Mouse (Mus musculus): ENCODE data around the gene Patl1. TPM values are rescaled to one million over a fixed set of nuclear protein-coding genes. Genes with fewer than 3 reads are reported as not detected.
"Not testable (repeated sequence)": the region's sequence is repeated elsewhere in the genome, so short reads cannot be mapped to it uniquely, and the experiment has no call there.

The Patl1 gene
- polyA plus RNA-seq, 1 experiment from 2014 or later = 15.5 TPM

GRCm38 (mm10) chr19:11969155-11970050 is 57.2 kb downstream of the Patl1 start:
- WGBS = 64% methylated on average over 9 of the region's 9 CpGs
- no peak overlapping the region for H3K4me3 ChIP-seq
- no peaks in the 10 kb centered on the region for H3K9me3 ChIP-seq
- H3K36me3 ChIP-seq = peaks cover 39% of the 10 kb centered on the region
- no peak overlapping the region for H3K4me2 ChIP-seq
- no peaks in the 10 kb centered on the region for H3K27me3 ChIP-seq
- peaks cover 24% of the 10 kb centered on the region for H3K4me1 ChIP-seq
- H3K9ac ChIP-seq = no peak overlapping the region
- ATAC-seq (ENCODE audit: insufficient number of reproducible peaks, low FRiP score, low TSS enrichment, low read depth) = no peak
- 0 out of 2 replicates have a peak overlapping the region, but pooled peaks have one; percentile 34 for H3K27ac ChIP-seq

- no peaks in the 10 kb centered on the region for H3K9me3 ChIP-seq
- H3K4me1 ChIP-seq = peaks cover 10% of the 10 kb centered on the region; the same call in 1 of the 2 replicates
- H3K36me3 ChIP-seq = peaks cover 79% of the 10 kb centered on the region
- no peaks in the 10 kb centered on the region for H3K27me3 ChIP-seq
- no peak overlapping the region for H3K4me2 ChIP-seq
- H3K9ac ChIP-seq = no peak overlapping the region
- no peak overlapping the region for H3K27ac ChIP-seq
- H3K4me3 ChIP-seq = no peak overlapping the region
- 88% methylated on average over 13 of the region's 13 CpGs for WGBS
- ATAC-seq (ENCODE audit: insufficient number of reproducible peaks, low FRiP score, low TSS enrichment, low read depth) = no peak
Measured at GRCm38 (mm10) chr19:11973511-11974222, 61.5 kb downstream of the Patl1 start.

- 73% methylated on average over 2 of the region's 2 CpGs for WGBS
- H3K27ac ChIP-seq = no peak overlapping the region
- no peaks in the 10 kb centered on the region for H3K27me3 ChIP-seq
- H3K4me3 ChIP-seq = no peak overlapping the region
- peaks cover 6% of the 10 kb centered on the region; the same call in 1 of the 2 replicates for H3K4me1 ChIP-seq
- peaks cover 84% of the 10 kb centered on the region for H3K36me3 ChIP-seq
- H3K9ac ChIP-seq = no peak overlapping the region
- no peaks in the 10 kb centered on the region for H3K9me3 ChIP-seq
- no peak for ATAC-seq (ENCODE audit: insufficient number of reproducible peaks, low FRiP score, low TSS enrichment, low read depth)
- no peak overlapping the region for H3K4me2 ChIP-seq
Measured at GRCm38 (mm10) chr19:11974223-11974540, 62.0 kb downstream of the Patl1 start.

- no peaks in the 10 kb centered on the region for H3K4me1 ChIP-seq
- no peak overlapping the region for H3K9ac ChIP-seq
- H3K36me3 ChIP-seq = peaks cover 97% of the 10 kb centered on the region
- H3K27me3 ChIP-seq = no peaks in the 10 kb centered on the region
- WGBS = 85% methylated on average over 4 of the region's 4 CpGs
- no peaks in the 10 kb centered on the region for H3K9me3 ChIP-seq
- ATAC-seq (ENCODE audit: insufficient number of reproducible peaks, low FRiP score, low TSS enrichment, low read depth) = no peak
- no peak overlapping the region for H3K4me3 ChIP-seq
- no peak overlapping the region for H3K27ac ChIP-seq
- no peak overlapping the region for H3K4me2 ChIP-seq
Measured at GRCm38 (mm10) chr19:11975683-11976082, 63.5 kb downstream of the Patl1 start.

- H3K9ac ChIP-seq = no peak overlapping the region
- H3K36me3 ChIP-seq = peaks cover 92% of the 10 kb centered on the region
- no peak overlapping the region for H3K27ac ChIP-seq
- H3K27me3 ChIP-seq = no peaks in the 10 kb centered on the region
- ATAC-seq (ENCODE audit: insufficient number of reproducible peaks, low FRiP score, low TSS enrichment, low read depth) = no peak
- no peak overlapping the region for H3K4me2 ChIP-seq
- no peaks in the 10 kb centered on the region for H3K4me1 ChIP-seq
- H3K4me3 ChIP-seq = no peak overlapping the region
- WGBS = 83% methylated on average over 5 of the region's 5 CpGs
- no peaks in the 10 kb centered on the region for H3K9me3 ChIP-seq
Measured at GRCm38 (mm10) chr19:11977363-11977762, 65.2 kb downstream of the Patl1 start.

- no peak for ATAC-seq (ENCODE audit: insufficient number of reproducible peaks, low FRiP score, low TSS enrichment, low read depth)
- WGBS = 91% methylated on average over 4 of the region's 4 CpGs
Measured at GRCm38 (mm10) chr19:11980471-11980870, 68.3 kb downstream of the Patl1 start.

GRCm38 (mm10) chr19:11984614-11985013 is 72.4 kb downstream of the Patl1 start:
- H3K9ac ChIP-seq; H3K27me3 ChIP-seq; ATAC-seq (ENCODE audit: insufficient number of reproducible peaks, low FRiP score, low TSS enrichment, low read depth); H3K4me1 ChIP-seq; H3K4me3 ChIP-seq; H3K4me2 ChIP-seq; H3K9me3 ChIP-seq; H3K27ac ChIP-seq: not testable (repeated sequence)
- peaks cover 82% of the 10 kb centered on the region for H3K36me3 ChIP-seq
- 84% methylated on average over 5 of the region's 5 CpGs for WGBS

More at GRCm38 (mm10) chr19:11980471-11980870, 68.3 kb downstream of the Patl1 start:
- Histone ChIP-seq H3K4me2 (no peak overlapping the region), H3K27me3 (no peaks in the 10 kb centered on the region), H3K9ac (no peak overlapping the region), H3K4me3 (no peak overlapping the region), H3K4me1 (no peaks in the 10 kb centered on the region), H3K9me3 (no peaks in the 10 kb centered on the region), H3K36me3 (peaks cover 87% of the 10 kb centered on the region), H3K27ac (no peak overlapping the region)

GRCm38 (mm10) chr19:11987841-11988240 is 75.6 kb downstream of the Patl1 start:
- no peaks in the 10 kb centered on the region for H3K4me1 ChIP-seq
- H3K27ac ChIP-seq = no peak overlapping the region
- WGBS = 85% methylated on average over 3 of the region's 3 CpGs
- H3K27me3 ChIP-seq = no peaks in the 10 kb centered on the region
- H3K9me3 ChIP-seq = no peaks in the 10 kb centered on the region
- H3K4me2 ChIP-seq = no peak overlapping the region
- no peak overlapping the region for H3K4me3 ChIP-seq
- H3K36me3 ChIP-seq = peaks cover 84% of the 10 kb centered on the region
- no peak for ATAC-seq (ENCODE audit: insufficient number of reproducible peaks, low FRiP score, low TSS enrichment, low read depth)
- H3K9ac ChIP-seq = no peak overlapping the region

GRCm38 (mm10) chr19:11989334-11989733 is 77.1 kb downstream of the Patl1 start:
- no peak overlapping the region for H3K27ac ChIP-seq
- no peak overlapping the region for H3K4me2 ChIP-seq
- WGBS = 91% methylated on average over 7 of the region's 7 CpGs
- H3K36me3 ChIP-seq = peaks cover 82% of the 10 kb centered on the region
- no peak overlapping the region for H3K9ac ChIP-seq
- H3K4me3 ChIP-seq = no peak overlapping the region
- no peaks in the 10 kb centered on the region for H3K27me3 ChIP-seq
- H3K4me1 ChIP-seq = no peaks in the 10 kb centered on the region
- H3K9me3 ChIP-seq = no peaks in the 10 kb centered on the region
- ATAC-seq (ENCODE audit: insufficient number of reproducible peaks, low FRiP score, low TSS enrichment, low read depth) = no peak

GRCm38 (mm10) chr19:11992034-11992433 is 79.8 kb downstream of the Patl1 start:
- H3K36me3 ChIP-seq = peaks cover 77% of the 10 kb centered on the region
- no peak for ATAC-seq (ENCODE audit: insufficient number of reproducible peaks, low FRiP score, low TSS enrichment, low read depth)

GRCm38 (mm10) chr19:11992441-11993029 is 80.3 kb downstream of the Patl1 start:
- no peaks in the 10 kb centered on the region for H3K9me3 ChIP-seq
- H3K4me3 ChIP-seq = no peak overlapping the region
- H3K4me2 ChIP-seq = no peak overlapping the region
- no peaks in the 10 kb centered on the region for H3K27me3 ChIP-seq
- no peak for ATAC-seq (ENCODE audit: insufficient number of reproducible peaks, low FRiP score, low TSS enrichment, low read depth)
- H3K4me1 ChIP-seq = no peaks in the 10 kb centered on the region
- H3K36me3 ChIP-seq = peaks cover 73% of the 10 kb centered on the region
- H3K27ac ChIP-seq = no peak overlapping the region
- 84% methylated on average over 10 of the region's 10 CpGs for WGBS
- no peak overlapping the region for H3K9ac ChIP-seq

More at GRCm38 (mm10) chr19:11992034-11992433, 79.8 kb downstream of the Patl1 start:
- Histone ChIP-seq H3K4me1 (no peaks in the 10 kb centered on the region), H3K4me2 (no peak overlapping the region), H3K27me3 (no peaks in the 10 kb centered on the region), H3K9me3 (no peaks in the 10 kb centered on the region), H3K9ac (no peak overlapping the region), H3K27ac (no peak overlapping the region), H3K4me3 (no peak overlapping the region)
- 88% methylated on average over 9 of the region's 9 CpGs for WGBS
